Mouse (Mus musculus) forebrain, embryonic 10.5 days (tissue): ENCODE results near the gene Irak1bp1. TPM values are rescaled to one million over a fixed set of nuclear protein-coding genes. Genes with fewer than 3 reads are reported as not detected.

Experiments
- polyA plus RNA-seq: library from polyadenylated mRNA; unstranded; fragments of >200 nt; fragmentation: Nextera tagmentation; extraction: Ambion mirVana; gene quantifications from 2 replicates; pipeline ENCODE4 v1.2.1, GENCODE M21; 2016

The Irak1bp1 gene
- polyA plus RNA-seq, 1 experiment from 2014 or later = 27.5 TPM

Other genes with a start within 250 kb of the Irak1bp1 start
- 118 and 119 TPM in 2 replicates for gene Phip, start 146.0 kb downstream of the Irak1bp1 start, polyA plus RNA-seq